Mouse (Mus musculus) liver, embryonic 15.5 days (tissue): Measurements from ENCODE around the gene Wdr25. TPM values are rescaled to one million over a fixed set of nuclear protein-coding genes. Genes with fewer than 3 reads are reported as not detected.
A peak's percentile ranks its signal among the peaks of the same experiment; 100 is the strongest.
"Not testable (repeated sequence)": the region's sequence is repeated elsewhere in the genome, so short reads cannot be mapped to it uniquely, and the experiment has no call there.

Experiments used
- ATAC-seq: fragments of 200-750 bp; cut with Nextera tagmentation; 2 replicates; pipeline ENCODE4 v1.8.0; 2017; ENCODE audit warnings: moderate number of reproducible peaks, mild to moderate bottlenecking, moderate library complexity; ENCODE audit not compliant: insufficient read depth
- H3K27ac ChIP-seq: fragments of 300-500 bp; sonication (generic); replicated peaks from 2 replicates; pipeline ENCODE4 v1.5.1; 2015; ENCODE audit warnings: mild to moderate bottlenecking, inconsistent platforms
- H3K27me3 ChIP-seq: fragments of 300-500 bp; sonication (generic); 2 replicates; pipeline ENCODE4 v1.6.1; 2015; ENCODE audit warnings: mild to moderate bottlenecking, inconsistent platforms
- H3K36me3 ChIP-seq: fragments of 300-500 bp; sonication (generic); replicated peaks from 2 replicates; pipeline ENCODE4 v1.6.1; 2015; ENCODE audit warnings: moderate library complexity, mild to moderate bottlenecking, inconsistent platforms
- H3K4me1 ChIP-seq: fragments of 300-500 bp; sonication (generic); replicated peaks from 2 replicates; pipeline ENCODE4 v1.6.1; 2015; ENCODE audit warnings: inconsistent platforms
- H3K4me2 ChIP-seq: fragments of 300-500 bp; sonication (generic); 2 replicates; pipeline ENCODE4 v1.6.1; 2015; ENCODE audit warnings: moderate library complexity, mild to moderate bottlenecking, inconsistent platforms
- H3K4me3 ChIP-seq: fragments of 300-500 bp; sonication (generic); replicated peaks from 2 replicates; pipeline ENCODE4 v1.5.1; 2015; ENCODE audit warnings: mild to moderate bottlenecking, inconsistent platforms
- H3K9ac ChIP-seq: fragments of 300-500 bp; sonication (generic); 2 replicates; pipeline ENCODE4 v1.6.1; 2015; ENCODE audit warnings: moderate library complexity, mild to moderate bottlenecking, inconsistent platforms
- H3K9me3 ChIP-seq: fragments of 300-500 bp; sonication (generic); replicated peaks from 2 replicates; pipeline ENCODE4 v1.6.1; 2016; ENCODE audit warnings: inconsistent platforms
- WGBS: fragments of 180-500 bp; shearing (Covaris S2); methylation state at CpG from one replicate; pipeline ENCODE4 v1.1.7; 2015; ENCODE audit warnings: mixed read lengths; ENCODE audit not compliant: insufficient replicate concordance; 5-methylcytosine and 5-hydroxymethylcytosine counted together
- polyA plus RNA-seq: library from polyadenylated mRNA; unstranded; fragments of >200 nt; fragmentation: Nextera tagmentation; extraction: Ambion mirVana; gene quantifications from 2 replicates; pipeline ENCODE4 v1.2.1, GENCODE M21; 2015

The Wdr25 gene
- polyA plus RNA-seq = 2.2 and 2.4 TPM in 2 replicates

- Histone ChIP-seq H3K9me3 (no peaks in the 10 kb centered on the region), H3K27ac (peak within 1 kb of the TSS; percentile 54), H3K4me3 (peak within 1 kb of the TSS; percentile 81), H3K9ac (peak within 1 kb of the TSS; percentile 73), H3K4me1 (peaks cover 28% of the 10 kb centered on the region), H3K27me3 (no peaks in the 10 kb centered on the region), H3K36me3 (peaks cover 13% of the 10 kb centered on the region), H3K4me2 (peak within 1 kb of the TSS; percentile 89)
- ATAC-seq = no peak
- 11% methylated on average over 12 of the region's 12 CpGs for WGBS
Observed at GRCm38 (mm10) chr12:108892989-108893714, at the start of gene Wdr25. Wdr25 (plus strand) TSS chr12:108893631.

- WGBS = 66% methylated on average over 3 of the region's 3 CpGs
- ATAC-seq, H3K9me3 ChIP-seq, H3K4me3 ChIP-seq, H3K4me2 ChIP-seq, H3K27me3 ChIP-seq, H3K27ac ChIP-seq, H3K36me3 ChIP-seq, H3K9ac ChIP-seq: not testable (repeated sequence)
- H3K4me1 ChIP-seq = peaks cover 42% of the 10 kb centered on the region
Observed at GRCm38 (mm10) chr12:108848033-108848432, 45.4 kb upstream of the Wdr25 start.

- no peaks in the 10 kb centered on the region for H3K27me3 ChIP-seq
- peaks cover 3% of the 10 kb centered on the region; the same call in 1 of the 2 replicates for H3K36me3 ChIP-seq
- H3K4me1 ChIP-seq = peaks cover 36% of the 10 kb centered on the region
- H3K4me2 ChIP-seq = no peak overlapping the region
- no peak overlapping the region for H3K9ac ChIP-seq
- H3K4me3 ChIP-seq = no peak overlapping the region
- WGBS = 71% methylated on average over 4 of the region's 4 CpGs
- ATAC-seq = no peak
- no peaks in the 10 kb centered on the region for H3K9me3 ChIP-seq
- no peak overlapping the region; the same call in 1 of the 2 replicates for H3K27ac ChIP-seq
Observed at GRCm38 (mm10) chr12:108849488-108850022, 43.9 kb upstream of the Wdr25 start.

GRCm38 (mm10) chr12:108850129-108850528 is 43.3 kb upstream of the Wdr25 start:
- H3K9ac ChIP-seq = no peak overlapping the region
- peak; percentile 69 for ATAC-seq
- H3K4me1 ChIP-seq = peaks cover 30% of the 10 kb centered on the region
- H3K9me3 ChIP-seq = no peaks in the 10 kb centered on the region
- 65% methylated on average over 8 of the region's 8 CpGs for WGBS
- H3K27me3 ChIP-seq = no peaks in the 10 kb centered on the region
- H3K27ac ChIP-seq = peak overlapping the region; percentile 70; the same call in 1 of the 2 replicates
- H3K4me3 ChIP-seq = no peak overlapping the region
- no peaks in the 10 kb centered on the region for H3K36me3 ChIP-seq
- no peak overlapping the region for H3K4me2 ChIP-seq

GRCm38 (mm10) chr12:108850886-108851285 is 42.5 kb upstream of the Wdr25 start:
- Histone ChIP-seq H3K4me3 (no peak overlapping the region), H3K27ac (peak overlapping the region; percentile 70), H3K36me3 (no peaks in the 10 kb centered on the region), H3K9ac (no peak overlapping the region), H3K4me2 (no peak overlapping the region), H3K4me1 (peaks cover 23% of the 10 kb centered on the region), H3K9me3 (no peaks in the 10 kb centered on the region), H3K27me3 (no peaks in the 10 kb centered on the region)
- no peak for ATAC-seq
- WGBS = 77% methylated on average over 8 of the region's 8 CpGs

GRCm38 (mm10) chr12:108852822-108853221 is 40.6 kb upstream of the Wdr25 start:
- WGBS = 74% methylated on average over 8 of the region's 8 CpGs
- ATAC-seq = no peak
- H3K9me3 ChIP-seq = no peaks in the 10 kb centered on the region
- peaks cover 25% of the 10 kb centered on the region for H3K4me1 ChIP-seq
- no peaks in the 10 kb centered on the region for H3K36me3 ChIP-seq
- H3K9ac ChIP-seq = no peak overlapping the region
- no peak overlapping the region for H3K4me3 ChIP-seq
- H3K27ac ChIP-seq = no peak overlapping the region
- H3K27me3 ChIP-seq = no peaks in the 10 kb centered on the region
- H3K4me2 ChIP-seq = no peak overlapping the region

GRCm38 (mm10) chr12:108855081-108855480 is 38.4 kb upstream of the Wdr25 start:
- peak; percentile 65 for ATAC-seq
- Histone ChIP-seq H3K9ac (no peak overlapping the region), H3K27ac (peak overlapping the region; percentile 24; the same call in 1 of the 2 replicates), H3K36me3 (no peaks in the 10 kb centered on the region), H3K4me1 (peaks cover 23% of the 10 kb centered on the region), H3K4me2 (peak overlapping the region; percentile 39), H3K9me3 (no peaks in the 10 kb centered on the region), H3K27me3 (no peaks in the 10 kb centered on the region), H3K4me3 (peak overlapping the region; percentile 24)
- 70% methylated on average over 10 of the region's 10 CpGs for WGBS

GRCm38 (mm10) chr12:108856186-108856585 is 37.2 kb upstream of the Wdr25 start:
- H3K9ac ChIP-seq = peak overlapping the region; percentile 29; the same call in 1 of the 2 replicates
- H3K4me2 ChIP-seq = peak overlapping the region; percentile 39
- H3K36me3 ChIP-seq = peaks cover 8% of the 10 kb centered on the region; the same call in 1 of the 2 replicates
- no peaks in the 10 kb centered on the region for H3K9me3 ChIP-seq
- H3K4me1 ChIP-seq = peaks cover 12% of the 10 kb centered on the region
- H3K27me3 ChIP-seq = no peaks in the 10 kb centered on the region
- peak overlapping the region; percentile 24; the same call in 1 of the 2 replicates for H3K4me3 ChIP-seq
- no peak for ATAC-seq
- WGBS = 67% methylated on average over 8 of the region's 8 CpGs
- no peak overlapping the region for H3K27ac ChIP-seq

- no peak overlapping the region for H3K4me3 ChIP-seq
- no peak for ATAC-seq
- peaks cover 5% of the 10 kb centered on the region; the same call in 1 of the 2 replicates for H3K4me1 ChIP-seq
- no peaks in the 10 kb centered on the region for H3K9me3 ChIP-seq
- no peak overlapping the region for H3K9ac ChIP-seq
- peak overlapping the region; percentile 39; the same call in 1 of the 2 replicates for H3K4me2 ChIP-seq
- H3K27ac ChIP-seq = no peak overlapping the region
- no peaks in the 10 kb centered on the region for H3K27me3 ChIP-seq
- 73% methylated on average over 7 of the region's 7 CpGs for WGBS
- peaks cover 14% of the 10 kb centered on the region; the same call in 1 of the 2 replicates for H3K36me3 ChIP-seq
Observed at GRCm38 (mm10) chr12:108857109-108857508, 36.3 kb upstream of the Wdr25 start.

GRCm38 (mm10) chr12:108857589-108858184 is 35.7 kb upstream of the Wdr25 start:
- H3K9ac ChIP-seq = no peak overlapping the region
- 73% methylated on average over 7 of the region's 7 CpGs for WGBS
- no peak for ATAC-seq
- H3K36me3 ChIP-seq = peaks cover 20% of the 10 kb centered on the region
- H3K27ac ChIP-seq = no peak overlapping the region
- H3K27me3 ChIP-seq = no peaks in the 10 kb centered on the region
- no peak overlapping the region for H3K4me2 ChIP-seq
- peaks cover 5% of the 10 kb centered on the region; the same call in 1 of the 2 replicates for H3K4me1 ChIP-seq
- no peaks in the 10 kb centered on the region for H3K9me3 ChIP-seq
- no peak overlapping the region for H3K4me3 ChIP-seq

- H3K4me1 ChIP-seq = peaks cover 5% of the 10 kb centered on the region; the same call in 1 of the 2 replicates
- no peak overlapping the region for H3K9ac ChIP-seq
- 59% methylated on average over 5 of the region's 5 CpGs for WGBS
- H3K27ac ChIP-seq = no peak overlapping the region
- ATAC-seq = no peak
- H3K4me3 ChIP-seq = no peak overlapping the region
- peaks cover 28% of the 10 kb centered on the region for H3K36me3 ChIP-seq
- H3K4me2 ChIP-seq = no peak overlapping the region
- H3K9me3 ChIP-seq = no peaks in the 10 kb centered on the region
- no peaks in the 10 kb centered on the region for H3K27me3 ChIP-seq
Observed at GRCm38 (mm10) chr12:108858486-108858885, 34.9 kb upstream of the Wdr25 start.
